Mouse (Mus musculus): ENCODE data around the gene Fbxo2. TPM values are rescaled to one million over a fixed set of nuclear protein-coding genes. Genes with fewer than 3 reads are reported as not detected.

Gene Fbxo2
- polyA plus RNA-seq, 1 experiment from 2014 or later = 1.1 TPM

- no peak for TF ChIP-seq CTCF (IDR thresholded peaks at IDR 0.05; ENCODE audit: low read depth)
- Histone ChIP-seq H3K27ac (ENCODE audit: low read depth) (no peak overlapping the region), H3K36me3 (ENCODE audit: insufficient read depth) (peaks cover 18% of the 10 kb centered on the region; the same call in 1 of the 2 replicates), H3K9me3 (ENCODE audit: low read depth, low read length) (no peaks in the 10 kb centered on the region), H3K4me2 (no peak overlapping the region), H3K4me3 (ENCODE audit: low read depth, low read length) (no peak overlapping the region), H3K27me3 (ENCODE audit: insufficient read depth, low read length) (0 out of 2 replicates have a peak, but pooled peaks cover 5% of the 10 kb centered on the region), H3K9ac (no peak overlapping the region), H3K4me1 (ENCODE audit: insufficient read depth) (no peaks in the 10 kb centered on the region)
- ATAC-seq (ENCODE audit: insufficient read depth) (no peak), DNase-seq (no peak)
- 85% methylated on average over 5 of the region's 5 CpGs for WGBS
These were observed 16.7 kb upstream of the Fbxo2 start for GRCm38 (mm10) chr4:148143721-148144120.

- ATAC-seq (ENCODE audit: insufficient read depth) (no peak), DNase-seq (no peak)
- Histone ChIP-seq H3K27ac (ENCODE audit: low read depth) (no peak overlapping the region), H3K9me3 (ENCODE audit: low read depth, low read length) (no peaks in the 10 kb centered on the region), H3K36me3 (ENCODE audit: insufficient read depth) (peaks cover 18% of the 10 kb centered on the region; the same call in 1 of the 2 replicates), H3K9ac (no peak overlapping the region), H3K4me1 (ENCODE audit: insufficient read depth) (no peaks in the 10 kb centered on the region), H3K4me3 (ENCODE audit: low read depth, low read length) (no peak overlapping the region), H3K27me3 (ENCODE audit: insufficient read depth, low read length) (no peaks in the 10 kb centered on the region), H3K4me2 (no peak overlapping the region)
- 87% methylated on average over 2 of the region's 2 CpGs for whole genome bisulfite sequencing
- no peak for TF ChIP-seq CTCF (IDR thresholded peaks at IDR 0.05; ENCODE audit: low read depth)
These were observed 12.7 kb upstream of the Fbxo2 start for GRCm38 (mm10) chr4:148147714-148148113.

- no peak overlapping the region for H3K4me2 ChIP-seq
- no peaks in the 10 kb centered on the region for H3K27me3 ChIP-seq (ENCODE audit: insufficient read depth, low read length)
- no peak for DNase-seq
- WGBS = 53% methylated on average over 12 of the region's 12 CpGs
- no peak overlapping the region for H3K4me3 ChIP-seq (ENCODE audit: low read depth, low read length)
- no peaks in the 10 kb centered on the region for H3K9me3 ChIP-seq (ENCODE audit: low read depth, low read length)
- peaks cover 17% of the 10 kb centered on the region; the same call in 1 of the 2 replicates for H3K36me3 ChIP-seq (ENCODE audit: insufficient read depth)
- H3K4me1 ChIP-seq (ENCODE audit: insufficient read depth) = no peaks in the 10 kb centered on the region
- ATAC-seq (ENCODE audit: insufficient read depth) = no peak
- no peak overlapping the region for H3K27ac ChIP-seq (ENCODE audit: low read depth)
- TF ChIP-seq CTCF (IDR thresholded peaks at IDR 0.05; ENCODE audit: low read depth) = no peak
- H3K9ac ChIP-seq = no peak overlapping the region
These were observed 10.9 kb upstream of the Fbxo2 start for GRCm38 (mm10) chr4:148149540-148149939.

GRCm38 (mm10) chr4:148150242-148150641, 10.2 kb upstream of the Fbxo2 start:
- Histone ChIP-seq H3K9me3 (ENCODE audit: low read depth, low read length) (no peaks in the 10 kb centered on the region), H3K9ac (no peak overlapping the region), H3K27ac (ENCODE audit: low read depth) (no peak overlapping the region), H3K27me3 (ENCODE audit: insufficient read depth, low read length) (no peaks in the 10 kb centered on the region), H3K36me3 (ENCODE audit: insufficient read depth) (peaks cover 14% of the 10 kb centered on the region; the same call in 1 of the 2 replicates), H3K4me3 (ENCODE audit: low read depth, low read length) (no peak overlapping the region), H3K4me2 (no peak overlapping the region), H3K4me1 (ENCODE audit: insufficient read depth) (no peaks in the 10 kb centered on the region)
- TF ChIP-seq CTCF (IDR thresholded peaks at IDR 0.05; ENCODE audit: low read depth) = no peak
- no peak for DNase-seq
- 50% methylated on average over 7 of the region's 7 CpGs for WGBS
- no peak for ATAC-seq (ENCODE audit: insufficient read depth)

- no peak overlapping the region; the same call in 1 of the 2 replicates for H3K9ac ChIP-seq
- H3K27me3 ChIP-seq (ENCODE audit: insufficient read depth, low read length) = no peaks in the 10 kb centered on the region
- ATAC-seq (ENCODE audit: insufficient read depth) = no peak
- no peaks in the 10 kb centered on the region for H3K9me3 ChIP-seq (ENCODE audit: low read depth, low read length)
- peak overlapping the region; percentile 93 for H3K4me2 ChIP-seq
- DNase-seq = no peak
- H3K4me1 ChIP-seq (ENCODE audit: insufficient read depth) = no peaks in the 10 kb centered on the region
- peaks cover 7% of the 10 kb centered on the region; the same call in 1 of the 2 replicates for H3K36me3 ChIP-seq (ENCODE audit: insufficient read depth)
- H3K27ac ChIP-seq (ENCODE audit: low read depth) = no peak overlapping the region
- peak overlapping the region; percentile 57 for H3K4me3 ChIP-seq (ENCODE audit: low read depth, low read length)
- WGBS = 26% methylated on average over 3 of the region's 3 CpGs
- no peak for TF ChIP-seq CTCF (IDR thresholded peaks at IDR 0.05; ENCODE audit: low read depth)
These were observed 9.5 kb upstream of the Fbxo2 start for GRCm38 (mm10) chr4:148150953-148151266.

- H3K36me3 ChIP-seq (ENCODE audit: insufficient read depth) = 0 out of 2 replicates have a peak, but pooled peaks cover 3% of the 10 kb centered on the region
- H3K9ac ChIP-seq = peak within 1 kb of the TSS; percentile 67
- H3K9me3 ChIP-seq (ENCODE audit: low read depth, low read length) = no peaks in the 10 kb centered on the region
- peak within 1 kb of the TSS; percentile 75 for H3K27ac ChIP-seq (ENCODE audit: low read depth)
- H3K4me3 ChIP-seq (ENCODE audit: low read depth, low read length) = peak within 1 kb of the TSS; percentile 57
- no peaks in the 10 kb centered on the region for H3K4me1 ChIP-seq (ENCODE audit: insufficient read depth)
- peak; percentile 90 for DNase-seq
- WGBS = under 1% methylated on average over 67 of the region's 67 CpGs
- H3K4me2 ChIP-seq = peak within 1 kb of the TSS; percentile 93
- ATAC-seq (ENCODE audit: insufficient read depth) = peak; percentile 89
- no peaks in the 10 kb centered on the region for H3K27me3 ChIP-seq (ENCODE audit: insufficient read depth, low read length)
- TF ChIP-seq CTCF (IDR thresholded peaks at IDR 0.05; ENCODE audit: low read depth) = peak; percentile 83
These were observed 8.9 kb upstream of the Fbxo2 start, which contains the start of gene Fbxo6 for GRCm38 (mm10) chr4:148151267-148152168. Gene Fbxo6 (minus strand): TSS chr4:148152140.

- Histone ChIP-seq H3K4me1 (ENCODE audit: insufficient read depth) (no peaks in the 10 kb centered on the region), H3K4me3 (ENCODE audit: low read depth, low read length) (no peak overlapping the region), H3K27ac (ENCODE audit: low read depth) (no peak overlapping the region), H3K9ac (no peak overlapping the region), H3K36me3 (ENCODE audit: insufficient read depth) (no peaks in the 10 kb centered on the region), H3K27me3 (ENCODE audit: insufficient read depth, low read length) (no peaks in the 10 kb centered on the region), H3K4me2 (peak overlapping the region; percentile 93; the same call in 1 of the 2 replicates), H3K9me3 (ENCODE audit: low read depth, low read length) (no peaks in the 10 kb centered on the region)
- no peak for TF ChIP-seq CTCF (IDR thresholded peaks at IDR 0.05; ENCODE audit: low read depth)
- DNase-seq (no peak), ATAC-seq (ENCODE audit: insufficient read depth) (no peak)
- WGBS = 73% methylated on average over 5 of the region's 5 CpGs
These were observed 7.9 kb upstream of the Fbxo2 start for GRCm38 (mm10) chr4:148152547-148152946.

All from lung, embryonic 14.5 days (tissue).